Mouse (Mus musculus): ENCODE data around the gene Atp5g3. TPM values are rescaled to one million over a fixed set of nuclear protein-coding genes. Genes with fewer than 3 reads are reported as not detected.

Atp5g3 gene
- polyA plus RNA-seq, 1 experiment = 1,509 TPM

DNA sequence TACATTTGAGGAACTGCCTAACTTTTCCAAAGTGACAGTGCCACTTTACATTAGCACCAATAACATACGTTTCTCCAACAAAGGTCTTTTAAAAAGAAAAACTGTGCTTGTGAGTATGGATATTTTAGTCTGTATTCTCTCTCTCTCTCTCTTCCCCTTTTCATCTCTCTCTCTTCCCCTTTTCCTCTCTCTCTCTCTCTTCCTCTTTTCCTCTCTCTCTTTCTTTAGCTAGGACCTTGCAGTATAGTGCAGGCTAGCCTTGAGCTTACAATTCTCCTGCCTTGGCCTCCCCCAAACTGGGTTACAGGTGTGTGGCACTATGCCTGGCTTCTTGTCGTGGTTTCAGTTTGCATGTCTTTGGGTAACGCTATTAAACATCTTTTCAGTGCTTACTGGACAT, 31.7 kb upstream of the Atp5g3 start:
- no peaks in the 10 kb centered on the region for H3K79me3 ChIP-seq (ENCODE audit: low read depth)

GRCm38 (mm10) chr2:73941281-73941680, 30.2 kb upstream of the Atp5g3 start:
- TF ChIP-seq USF1 (IDR thresholded peaks at IDR 0.05; ENCODE audit: low read depth) (no peak), MAX (IDR thresholded peaks at IDR 0.05) (no peak), CTCF (IDR thresholded peaks at IDR 0.05; ENCODE audit: control insufficient read depth, insufficient read depth, insufficient read length) (no peak), MYOG (IDR thresholded peaks at IDR 0.05; ENCODE audit: control insufficient read depth, extremely low read depth, insufficient read length) (no peak), FOSL1 (IDR thresholded peaks at IDR 0.05; ENCODE audit: insufficient read depth, low read length, poor library complexity, severe bottlenecking) (no peak), CEBPB (IDR thresholded peaks at IDR 0.05; ENCODE audit: low read depth) (no peak), MYOD1 (IDR thresholded peaks at IDR 0.05; ENCODE audit: control insufficient read depth, insufficient read length, low read depth) (no peak)
- H3K27me3 ChIP-seq (ENCODE audit: control insufficient read depth, insufficient read depth, insufficient read length) = peaks cover 3% of the 10 kb centered on the region
- no peak overlapping the region for H3K4me3 ChIP-seq (ENCODE audit: insufficient read depth, poor library complexity, severe bottlenecking)
- H3K79me3 ChIP-seq (ENCODE audit: low read depth) = no peaks in the 10 kb centered on the region
- H3ac ChIP-seq (ENCODE audit: control insufficient read depth, insufficient read length, low read depth) = no peak overlapping the region
- H3K36me3 ChIP-seq (ENCODE audit: control insufficient read depth, insufficient read depth) = no peaks in the 10 kb centered on the region
- no peaks in the 10 kb centered on the region for H3K79me2 ChIP-seq (ENCODE audit: control insufficient read depth, insufficient read depth)

More for the DNA sequence above, 31.7 kb upstream of the Atp5g3 start:
- TF ChIP-seq CTCF (IDR thresholded peaks at IDR 0.05; ENCODE audit: control insufficient read depth, insufficient read depth, insufficient read length) (no peak), MYOD1 (IDR thresholded peaks at IDR 0.05; ENCODE audit: control insufficient read depth, insufficient read length, low read depth) (no peak), MAX (IDR thresholded peaks at IDR 0.05) (no peak), CEBPB (IDR thresholded peaks at IDR 0.05; ENCODE audit: low read depth) (no peak), USF1 (IDR thresholded peaks at IDR 0.05; ENCODE audit: low read depth) (no peak), MYOG (IDR thresholded peaks at IDR 0.05; ENCODE audit: control insufficient read depth, extremely low read depth, insufficient read length) (no peak), FOSL1 (IDR thresholded peaks at IDR 0.05; ENCODE audit: insufficient read depth, low read length, poor library complexity, severe bottlenecking) (no peak)
- H3K4me3 ChIP-seq (ENCODE audit: insufficient read depth, poor library complexity, severe bottlenecking) = no peak overlapping the region
- no peaks in the 10 kb centered on the region for H3K79me2 ChIP-seq (ENCODE audit: control insufficient read depth, insufficient read depth)
- no peak overlapping the region for H3ac ChIP-seq (ENCODE audit: control insufficient read depth, insufficient read length, low read depth)
- H3K36me3 ChIP-seq (ENCODE audit: control insufficient read depth, insufficient read depth) = no peaks in the 10 kb centered on the region
- H3K27me3 ChIP-seq (ENCODE audit: control insufficient read depth, insufficient read depth, insufficient read length) = peaks cover 3% of the 10 kb centered on the region

DNA sequence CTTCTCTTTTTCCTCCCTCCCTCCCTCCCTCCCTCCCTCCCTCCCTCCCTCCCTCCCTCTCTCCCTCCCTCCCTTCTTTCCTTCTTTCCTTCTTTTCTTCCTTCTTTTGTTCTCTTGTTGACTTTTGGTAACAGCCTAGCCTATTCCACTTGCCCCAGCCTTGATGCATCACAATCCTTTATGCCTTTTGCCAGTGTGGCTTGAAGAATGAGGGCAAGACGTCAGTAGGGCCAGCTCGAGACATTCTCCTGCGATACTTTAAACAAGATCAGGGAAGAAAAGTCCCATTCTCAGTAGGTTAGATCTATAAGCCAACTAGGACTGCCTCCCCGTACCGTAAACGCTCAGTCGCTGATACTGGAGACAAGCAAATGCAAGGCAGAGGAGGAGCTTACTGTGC, 29.3 kb upstream of the Atp5g3 start:
- no peaks in the 10 kb centered on the region for H3K79me3 ChIP-seq (ENCODE audit: low read depth)
- TF ChIP-seq CTCF (IDR thresholded peaks at IDR 0.05; ENCODE audit: control insufficient read depth, insufficient read depth, insufficient read length) (no peak), CEBPB (IDR thresholded peaks at IDR 0.05; ENCODE audit: low read depth) (no peak), MYOD1 (IDR thresholded peaks at IDR 0.05; ENCODE audit: control insufficient read depth, insufficient read length, low read depth) (no peak), MAX (IDR thresholded peaks at IDR 0.05) (no peak), MYOG (IDR thresholded peaks at IDR 0.05; ENCODE audit: control insufficient read depth, extremely low read depth, insufficient read length) (no peak), FOSL1 (IDR thresholded peaks at IDR 0.05; ENCODE audit: insufficient read depth, low read length, poor library complexity, severe bottlenecking) (no peak), USF1 (IDR thresholded peaks at IDR 0.05; ENCODE audit: low read depth) (no peak)
- H3K79me2 ChIP-seq (ENCODE audit: control insufficient read depth, insufficient read depth) = no peaks in the 10 kb centered on the region
- peaks cover 3% of the 10 kb centered on the region for H3K27me3 ChIP-seq (ENCODE audit: control insufficient read depth, insufficient read depth, insufficient read length)
- no peaks in the 10 kb centered on the region for H3K36me3 ChIP-seq (ENCODE audit: control insufficient read depth, insufficient read depth)
- no peak overlapping the region for H3K4me3 ChIP-seq (ENCODE audit: insufficient read depth, poor library complexity, severe bottlenecking)
- H3ac ChIP-seq (ENCODE audit: control insufficient read depth, insufficient read length, low read depth) = no peak overlapping the region

DNA sequence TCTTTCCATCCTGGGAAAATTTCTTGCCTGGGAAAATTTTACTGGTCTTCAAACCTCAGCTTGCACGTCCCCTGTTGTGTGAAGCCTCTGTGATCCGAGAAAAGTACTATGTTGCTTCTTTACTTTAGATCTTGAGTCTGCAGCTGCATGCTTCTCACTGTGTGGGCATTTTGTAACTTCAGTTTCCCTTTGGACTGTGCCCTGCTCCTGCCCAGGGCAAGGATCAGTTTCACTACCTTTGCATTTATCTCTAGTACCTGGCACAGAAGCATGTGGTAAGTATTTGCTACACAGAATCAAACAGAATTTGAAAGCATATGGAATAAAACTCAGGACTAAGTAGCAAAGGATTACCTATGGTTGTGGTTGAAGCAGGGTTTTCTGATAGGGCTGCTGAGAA, 27.8 kb upstream of the Atp5g3 start:
- TF ChIP-seq MAX (IDR thresholded peaks at IDR 0.05) (no peak), CTCF (IDR thresholded peaks at IDR 0.05; ENCODE audit: control insufficient read depth, insufficient read depth, insufficient read length) (no peak), MYOD1 (IDR thresholded peaks at IDR 0.05; ENCODE audit: control insufficient read depth, insufficient read length, low read depth) (no peak), FOSL1 (IDR thresholded peaks at IDR 0.05; ENCODE audit: insufficient read depth, low read length, poor library complexity, severe bottlenecking) (no peak), CEBPB (IDR thresholded peaks at IDR 0.05; ENCODE audit: low read depth) (no peak), MYOG (IDR thresholded peaks at IDR 0.05; ENCODE audit: control insufficient read depth, extremely low read depth, insufficient read length) (no peak), USF1 (IDR thresholded peaks at IDR 0.05; ENCODE audit: low read depth) (no peak)
- H3K27me3 ChIP-seq (ENCODE audit: control insufficient read depth, insufficient read depth, insufficient read length) = peaks cover 3% of the 10 kb centered on the region
- no peak overlapping the region for H3K4me3 ChIP-seq (ENCODE audit: insufficient read depth, poor library complexity, severe bottlenecking)
- no peaks in the 10 kb centered on the region for H3K79me2 ChIP-seq (ENCODE audit: control insufficient read depth, insufficient read depth)
- no peaks in the 10 kb centered on the region for H3K36me3 ChIP-seq (ENCODE audit: control insufficient read depth, insufficient read depth)
- H3K79me3 ChIP-seq (ENCODE audit: low read depth) = no peaks in the 10 kb centered on the region
- H3ac ChIP-seq (ENCODE audit: control insufficient read depth, insufficient read length, low read depth) = no peak overlapping the region

DNA sequence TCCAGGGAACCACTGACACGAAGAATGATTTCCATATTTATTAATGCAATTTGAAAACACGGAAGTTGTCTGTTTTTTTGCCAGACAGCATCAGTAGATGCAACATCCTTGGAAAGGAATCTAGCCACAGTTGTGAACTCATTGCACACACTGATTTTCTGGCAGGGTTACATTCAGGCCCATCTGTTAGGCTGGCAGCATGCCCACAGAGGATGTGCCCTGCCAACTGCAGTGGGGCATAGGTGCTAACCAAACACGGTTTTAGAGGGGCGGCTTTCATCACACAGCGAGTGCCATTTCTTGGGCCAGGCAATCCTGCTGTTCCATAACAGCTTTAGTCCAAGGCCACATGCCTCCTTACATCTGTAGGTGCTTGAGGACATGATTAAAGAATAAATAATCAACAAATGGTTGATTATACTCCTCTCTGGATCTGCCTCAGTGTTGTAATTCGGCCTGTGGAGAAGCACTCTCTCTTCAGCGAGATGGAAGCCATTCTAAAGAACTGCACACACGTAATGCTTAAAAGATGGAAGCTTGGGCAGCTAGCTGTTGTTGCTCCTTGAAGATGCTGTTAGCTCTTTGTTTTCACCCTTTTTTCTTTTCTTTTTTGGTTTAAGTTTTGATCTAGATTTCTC, 21.7 kb upstream of the Atp5g3 start:
- TF ChIP-seq MYOG (IDR thresholded peaks at IDR 0.05; ENCODE audit: control insufficient read depth, extremely low read depth, insufficient read length) (no peak), MAX (IDR thresholded peaks at IDR 0.05) (no peak), MYOD1 (IDR thresholded peaks at IDR 0.05; ENCODE audit: control insufficient read depth, insufficient read length, low read depth) (no peak), USF1 (IDR thresholded peaks at IDR 0.05; ENCODE audit: low read depth) (no peak), FOSL1 (IDR thresholded peaks at IDR 0.05; ENCODE audit: insufficient read depth, low read length, poor library complexity, severe bottlenecking) (no peak), CEBPB (IDR thresholded peaks at IDR 0.05; ENCODE audit: low read depth) (no peak), CTCF (IDR thresholded peaks at IDR 0.05; ENCODE audit: control insufficient read depth, insufficient read depth, insufficient read length) (no peak)
- no peaks in the 10 kb centered on the region for H3K79me2 ChIP-seq (ENCODE audit: control insufficient read depth, insufficient read depth)
- H3K36me3 ChIP-seq (ENCODE audit: control insufficient read depth, insufficient read depth) = no peaks in the 10 kb centered on the region

More for the DNA sequence above, 21.7 kb upstream of the Atp5g3 start:
- Histone ChIP-seq H3K27me3 (ENCODE audit: control insufficient read depth, insufficient read depth, insufficient read length) (peaks cover 10% of the 10 kb centered on the region), H3ac (ENCODE audit: control insufficient read depth, insufficient read length, low read depth) (no peak overlapping the region), H3K4me3 (ENCODE audit: insufficient read depth, poor library complexity, severe bottlenecking) (no peak overlapping the region), H3K79me3 (ENCODE audit: low read depth) (no peaks in the 10 kb centered on the region)
